Mouse (Mus musculus): ENCODE measurements at regions not wholly inside any gene's neighbourhood (a gene's known extent, or its start where the extent isn't known, plus 50 kb on each side); places are given as distances from the start of the nearest gene placed in this dataset.

- DNase-seq (ENCODE audit: low spot score in 2 of 2) = no peak
Measured at GRCm38 (mm10) chr1:64298188-64298587, 176.1 kb upstream of the Klf7 start.

GRCm38 (mm10) chr1:64297343-64297742 lies 175.3 kb upstream of the Klf7 start:
- DNase-seq (ENCODE audit: low spot score in 2 of 2) = no peak

GRCm38 (mm10) chr1:64295512-64295945 lies 173.4 kb upstream of the Klf7 start:
- no peak for DNase-seq (ENCODE audit: low spot score in 2 of 2)

GRCm38 (mm10) chr1:64295051-64295450 lies 173.0 kb upstream of the Klf7 start:
- DNase-seq (ENCODE audit: low spot score in 2 of 2) = no peak

GRCm38 (mm10) chr1:64288812-64289447 lies 166.8 kb upstream of the Klf7 start:
- DNase-seq (ENCODE audit: low spot score in 2 of 2) = no peak

- DNase-seq (ENCODE audit: low spot score in 2 of 2) = no peak
Measured at GRCm38 (mm10) chr1:64287068-64287467, 165.0 kb upstream of the Klf7 start.

- DNase-seq (ENCODE audit: low spot score in 2 of 2) = no peak
Measured at GRCm38 (mm10) chr1:64284656-64285055, 162.6 kb upstream of the Klf7 start.

GRCm38 (mm10) chr1:64275865-64276264 lies 153.8 kb upstream of the Klf7 start:
- DNase-seq (ENCODE audit: low spot score in 2 of 2) = no peak

GRCm38 (mm10) chr1:64275086-64275802 lies 153.2 kb upstream of the Klf7 start:
- no peak for DNase-seq (ENCODE audit: low spot score in 2 of 2)

GRCm38 (mm10) chr1:64257237-64257636 lies 135.2 kb upstream of the Klf7 start:
- DNase-seq (ENCODE audit: low spot score in 2 of 2) = no peak

GRCm38 (mm10) chr1:64255554-64256295 lies 133.6 kb upstream of the Klf7 start:
- no peak for DNase-seq (ENCODE audit: low spot score in 2 of 2)

GRCm38 (mm10) chr1:64254673-64255072 lies 132.6 kb upstream of the Klf7 start:
- DNase-seq (ENCODE audit: low spot score in 2 of 2) = no peak

- no peak for DNase-seq (ENCODE audit: low spot score in 2 of 2)
Measured at GRCm38 (mm10) chr1:64253996-64254395, 131.9 kb upstream of the Klf7 start.

GRCm38 (mm10) chr1:64242401-64242800 lies 120.3 kb upstream of the Klf7 start:
- no peak for DNase-seq (ENCODE audit: low spot score in 2 of 2)

GRCm38 (mm10) chr1:64229654-64230053 lies 107.6 kb upstream of the Klf7 start:
- no peak for DNase-seq (ENCODE audit: low spot score in 2 of 2)

GRCm38 (mm10) chr1:64226001-64226918 lies 104.2 kb upstream of the Klf7 start:
- peak in 1 of 2 experiments; percentile 10 for DNase-seq (ENCODE audit: low spot score in 2 of 2)

- DNase-seq (ENCODE audit: low spot score in 2 of 2) = no peak
Measured at GRCm38 (mm10) chr1:64223779-64224687, 102.0 kb upstream of the Klf7 start.

GRCm38 (mm10) chr1:64222475-64222874 lies 100.4 kb upstream of the Klf7 start:
- DNase-seq (ENCODE audit: low spot score in 2 of 2) = no peak

- DNase-seq (ENCODE audit: low spot score in 2 of 2) = no peak
Measured at GRCm38 (mm10) chr1:64220486-64220885, 98.4 kb upstream of the Klf7 start.

- no peak for DNase-seq (ENCODE audit: low spot score in 2 of 2)
Measured at GRCm38 (mm10) chr1:64220040-64220439, 98.0 kb upstream of the Klf7 start.

Data from adrenal gland, postnatal 4 days (tissue).